Mouse (Mus musculus) hindbrain, embryonic 14.5 days (tissue): ENCODE measurements around the gene Zbtb20. TPM values are rescaled to one million over a fixed set of nuclear protein-coding genes. Genes with fewer than 3 reads are reported as not detected.

Experiments used
- ATAC-seq: fragments of 200-750 bp; cut with Nextera tagmentation; 2 replicates; pipeline ENCODE4 v1.8.0; 2017; ENCODE audit warnings: moderate number of reproducible peaks, mild to moderate bottlenecking, moderate TSS enrichment, moderate library complexity; ENCODE audit not compliant: low FRiP score
- DNase-seq: peaks from one replicate; pipeline ENCODE4 v3.0.0-alpha.2; 2015; ENCODE audit warnings: low spot score
- H3K27ac ChIP-seq: fragments of 300-500 bp; sonication (generic); 2 replicates; pipeline ENCODE4 v1.5.1; 2014; ENCODE audit warnings: mild to moderate bottlenecking, moderate library complexity
- H3K27me3 ChIP-seq: fragments of 300-500 bp; sonication (generic); 2 replicates; pipeline ENCODE4 v1.6.1; 2014; ENCODE audit warnings: mild to moderate bottlenecking, low read length, mixed read lengths; ENCODE audit not compliant: control insufficient read depth, insufficient read depth
- H3K36me3 ChIP-seq: fragments of 300-500 bp; sonication (generic); replicated peaks from 2 replicates; pipeline ENCODE4 v1.6.1; 2014; ENCODE audit not compliant: control insufficient read depth, insufficient read depth
- H3K4me1 ChIP-seq: fragments of 300-500 bp; sonication (generic); replicated peaks from 2 replicates; pipeline ENCODE4 v1.6.1; 2014; ENCODE audit warnings: antibody characterized with exemption, low read length, mixed read lengths; ENCODE audit not compliant: control insufficient read depth, insufficient read depth
- H3K4me2 ChIP-seq: fragments of 300-500 bp; sonication (generic); replicated peaks from 2 replicates; pipeline ENCODE4 v1.6.1; 2014; ENCODE audit warnings: mild to moderate bottlenecking, moderate library complexity
- H3K4me3 ChIP-seq: fragments of 300-500 bp; sonication (generic); replicated peaks from 2 replicates; pipeline ENCODE4 v1.5.1; 2014; ENCODE audit warnings: mild to moderate bottlenecking, low read length
- H3K9ac ChIP-seq: fragments of 300-500 bp; sonication (generic); 2 replicates; pipeline ENCODE4 v1.6.1; 2014
- H3K9me3 ChIP-seq: fragments of 300-500 bp; sonication (generic); 2 replicates; pipeline ENCODE4 v1.6.1; 2016; ENCODE audit warnings: low read length; ENCODE audit not compliant: control insufficient read depth
- WGBS: fragments of 180-500 bp; shearing (Covaris S2); extraction: QIAGEN DNeasy Blood & Tissue Kit; methylation state at CpG from one replicate; pipeline ENCODE4 v1.1.7; 2014; 5-methylcytosine and 5-hydroxymethylcytosine counted together
- polyA plus RNA-seq: library from polyadenylated mRNA; unstranded; fragments of >200 nt; fragmentation: Nextera tagmentation; extraction: Ambion mirVana; gene quantifications from 2 replicates; pipeline ENCODE4 v1.2.1, GENCODE M21; 2014

Zbtb20 gene
- polyA plus RNA-seq, 1 experiment from 2014 or later = 49.7 TPM

DNA sequence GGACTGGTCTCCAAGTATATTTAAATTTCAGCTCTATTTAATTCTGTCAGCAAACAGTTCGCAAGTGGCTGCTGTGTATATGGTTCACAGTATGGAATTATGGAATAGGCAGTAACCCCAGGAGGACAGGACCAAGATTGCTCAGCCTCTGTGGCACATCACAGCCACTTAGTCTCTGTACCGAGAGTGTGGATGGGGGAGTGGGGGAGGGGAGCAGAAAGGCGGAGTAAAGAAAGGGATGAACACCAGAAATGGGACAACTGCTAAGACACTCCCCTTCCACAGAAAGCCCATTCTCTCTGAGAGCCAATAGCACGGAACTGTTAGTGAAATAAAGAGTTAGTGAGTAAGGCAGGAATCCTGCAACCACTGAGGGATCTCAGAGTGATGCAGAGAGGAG, 699.4 kb downstream of the Zbtb20 start:
- DNase-seq = no peak
- peak; percentile 32; the same call in 1 of the 2 replicates for ATAC-seq
- Histone ChIP-seq H3K4me2 (no peak overlapping the region), H3K9me3 (no peaks in the 10 kb centered on the region), H3K9ac (peak overlapping the region; percentile 39; the same call in 1 of the 2 replicates), H3K36me3 (peaks cover 21% of the 10 kb centered on the region), H3K27me3 (no peaks in the 10 kb centered on the region), H3K4me1 (peaks cover 25% of the 10 kb centered on the region), H3K4me3 (no peak overlapping the region), H3K27ac (peak overlapping the region; percentile 64)
- 31% methylated on average over 4 of the region's 4 CpGs for WGBS

DNA sequence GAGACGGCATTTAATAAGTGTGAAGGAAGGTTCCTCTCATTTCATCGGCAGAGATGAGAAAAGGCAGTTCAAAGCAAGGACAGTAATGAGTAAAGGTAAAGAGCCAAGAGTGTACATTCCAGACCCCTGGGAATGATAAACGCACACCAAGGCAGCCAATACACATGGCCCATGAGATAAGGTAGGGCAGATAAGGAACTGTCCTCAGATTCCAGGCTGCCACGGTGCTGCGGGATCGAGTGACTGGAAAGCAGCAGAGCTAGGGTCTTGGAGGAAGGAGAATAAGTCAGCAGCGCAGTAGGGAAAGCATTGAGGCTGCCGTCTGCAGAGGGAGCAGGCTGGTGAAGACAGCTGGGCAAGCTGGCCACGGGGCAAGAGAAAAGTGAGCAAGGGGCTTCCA, 699.8 kb downstream of the Zbtb20 start:
- Histone ChIP-seq H3K36me3 (peaks cover 25% of the 10 kb centered on the region), H3K4me3 (no peak overlapping the region), H3K4me2 (no peak overlapping the region), H3K9me3 (no peaks in the 10 kb centered on the region), H3K27ac (peak overlapping the region; percentile 64), H3K27me3 (no peaks in the 10 kb centered on the region), H3K4me1 (peaks cover 25% of the 10 kb centered on the region), H3K9ac (peak overlapping the region; percentile 39)
- 47% methylated on average over 9 of the region's 9 CpGs for WGBS
- ATAC-seq = no peak
- no peak for DNase-seq

DNA sequence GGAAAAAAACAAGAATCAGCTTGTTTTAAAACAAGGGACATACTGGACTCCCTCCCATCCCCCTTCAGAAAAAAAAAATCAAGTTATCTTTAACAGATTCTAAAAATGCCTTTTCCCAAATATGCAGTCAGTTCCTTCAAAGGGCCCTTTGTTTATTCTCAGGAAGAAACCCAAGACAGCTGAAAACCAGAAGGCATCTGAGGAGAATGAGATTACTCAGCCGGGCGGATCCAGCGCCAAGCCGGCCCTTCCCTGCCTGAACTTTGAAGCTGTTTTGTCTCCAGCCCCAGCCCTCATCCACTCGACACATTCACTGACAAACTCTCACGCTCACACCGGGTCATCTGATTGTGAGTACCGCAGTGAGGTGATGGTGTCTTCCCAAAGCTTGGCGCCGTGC, 701.7 kb downstream of the Zbtb20 start:
- no peak overlapping the region for H3K9ac ChIP-seq
- WGBS = 12% methylated on average over 10 of the region's 10 CpGs
- H3K4me1 ChIP-seq = peaks cover 25% of the 10 kb centered on the region
- peaks cover 23% of the 10 kb centered on the region for H3K36me3 ChIP-seq
- DNase-seq = no peak
- peak; percentile 36; the same call in 1 of the 2 replicates for ATAC-seq
- H3K4me2 ChIP-seq = no peak overlapping the region
- H3K27me3 ChIP-seq = no peaks in the 10 kb centered on the region
- no peak overlapping the region for H3K4me3 ChIP-seq
- no peaks in the 10 kb centered on the region for H3K9me3 ChIP-seq
- H3K27ac ChIP-seq = peak overlapping the region; percentile 72; the same call in 1 of the 2 replicates

DNA sequence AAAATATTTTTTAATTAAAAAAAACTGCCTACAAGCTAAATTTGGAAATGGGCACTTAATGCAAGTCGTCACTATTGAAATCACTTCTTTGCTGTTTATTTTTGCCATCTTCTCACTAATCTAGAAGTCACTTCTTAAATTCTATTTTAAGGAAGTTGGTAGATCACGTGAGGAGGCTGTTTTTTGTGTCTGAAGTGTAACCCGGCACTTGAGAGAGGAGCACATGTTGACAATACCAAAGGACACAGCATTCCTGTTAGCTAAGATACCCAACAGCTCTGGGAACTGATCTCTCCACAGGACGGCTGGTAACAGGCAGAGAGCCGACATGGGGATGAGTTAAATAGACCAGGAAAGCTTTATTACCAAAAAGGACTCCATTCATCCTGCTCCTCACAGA, 702.7 kb downstream of the Zbtb20 start:
- Histone ChIP-seq H3K27ac (no peak overlapping the region), H3K9me3 (no peaks in the 10 kb centered on the region), H3K9ac (no peak overlapping the region), H3K4me2 (no peak overlapping the region), H3K4me1 (peaks cover 20% of the 10 kb centered on the region), H3K36me3 (peaks cover 21% of the 10 kb centered on the region), H3K27me3 (no peaks in the 10 kb centered on the region), H3K4me3 (no peak overlapping the region)
- DNase-seq (no peak), ATAC-seq (no peak)
- WGBS = 50% methylated on average over 5 of the region's 5 CpGs

DNA sequence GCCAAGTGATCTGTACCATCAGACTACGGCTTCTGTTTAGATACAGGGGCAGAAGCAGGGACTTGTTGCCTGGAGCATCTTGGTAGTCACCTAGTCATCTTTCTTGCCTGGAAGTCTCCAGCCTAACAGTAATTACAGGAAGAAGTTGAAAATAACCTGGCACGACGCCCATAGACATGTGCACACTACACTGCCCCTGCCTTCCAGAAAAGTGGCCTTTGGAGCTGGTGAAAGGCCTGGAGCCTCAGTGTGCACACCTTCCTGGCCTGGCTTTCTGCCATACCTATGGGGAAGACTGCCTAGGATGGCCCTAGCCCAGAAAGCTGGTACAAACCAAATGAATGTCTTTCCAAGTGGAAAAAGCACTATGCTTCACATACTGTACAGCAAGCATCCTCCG, 703.4 kb downstream of the Zbtb20 start:
- WGBS = 93% methylated on average over 4 of the region's 4 CpGs

DNA sequence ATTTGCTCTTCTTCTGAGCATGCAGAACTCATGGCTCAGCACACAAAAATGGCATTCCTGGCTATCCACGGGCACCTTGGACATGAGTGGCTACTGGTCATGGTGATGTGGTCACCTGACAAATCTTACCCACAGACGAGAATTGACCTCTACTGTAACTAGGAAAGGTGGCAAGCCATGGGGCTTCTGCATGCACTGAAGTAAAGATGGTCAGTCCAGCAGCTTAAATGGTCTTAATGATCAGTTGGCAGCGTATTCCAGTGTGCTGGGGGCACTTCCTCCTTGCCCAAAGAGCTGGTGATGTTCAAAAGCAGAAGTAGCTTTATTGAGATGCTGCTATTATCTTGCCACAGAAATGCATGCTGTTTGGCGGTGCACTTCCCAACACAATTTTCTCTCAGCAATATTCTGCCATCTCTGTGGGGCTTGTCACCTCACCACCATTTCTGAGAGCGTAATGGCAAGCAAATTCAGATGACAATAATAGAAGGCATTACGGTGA, 704.7 kb downstream of the Zbtb20 start:
- Histone ChIP-seq H3K4me3 (no peak overlapping the region), H3K36me3 (peaks cover 21% of the 10 kb centered on the region), H3K9me3 (no peaks in the 10 kb centered on the region), H3K4me1 (peaks cover 7% of the 10 kb centered on the region), H3K27ac (no peak overlapping the region), H3K9ac (no peak overlapping the region), H3K4me2 (no peak overlapping the region), H3K27me3 (no peaks in the 10 kb centered on the region)
- DNase-seq (no peak), ATAC-seq (no peak)
- 95% methylated on average over 6 of the region's 6 CpGs for WGBS

More for the DNA sequence above, 703.4 kb downstream of the Zbtb20 start:
- Histone ChIP-seq H3K4me3 (no peak overlapping the region), H3K9me3 (no peaks in the 10 kb centered on the region), H3K27me3 (no peaks in the 10 kb centered on the region), H3K9ac (no peak overlapping the region), H3K27ac (no peak overlapping the region), H3K4me1 (peaks cover 20% of the 10 kb centered on the region), H3K36me3 (peaks cover 21% of the 10 kb centered on the region), H3K4me2 (no peak overlapping the region)
- DNase-seq (no peak), ATAC-seq (no peak)

DNA sequence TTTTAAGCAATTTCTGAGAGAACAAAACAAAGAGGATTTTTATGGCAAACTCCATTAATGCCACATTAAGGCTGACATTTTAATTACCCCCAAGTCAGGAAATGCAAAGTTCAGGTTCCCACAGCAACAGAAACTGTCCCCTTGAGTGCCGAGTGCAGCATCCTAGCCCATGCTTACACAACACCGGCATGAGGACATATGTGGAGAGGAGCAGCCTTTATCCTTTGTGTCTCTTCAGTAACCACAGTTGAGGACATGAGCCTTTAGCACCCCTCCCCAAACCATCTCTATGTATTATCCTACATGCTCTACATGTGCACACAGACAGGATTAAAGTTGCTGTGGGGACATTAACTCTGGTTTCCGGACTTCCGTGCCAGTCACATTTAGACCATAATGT, 705.9 kb downstream of the Zbtb20 start:
- DNase-seq (no peak), ATAC-seq (no peak)
- no peaks in the 10 kb centered on the region for H3K9me3 ChIP-seq
- H3K4me1 ChIP-seq = no peaks in the 10 kb centered on the region
- H3K4me2 ChIP-seq = no peak overlapping the region
- H3K27me3 ChIP-seq = no peaks in the 10 kb centered on the region
- H3K9ac ChIP-seq = no peak overlapping the region
- no peak overlapping the region for H3K4me3 ChIP-seq
- H3K36me3 ChIP-seq = peaks cover 21% of the 10 kb centered on the region
- H3K27ac ChIP-seq = no peak overlapping the region
- WGBS = 82% methylated on average over 4 of the region's 4 CpGs

DNA sequence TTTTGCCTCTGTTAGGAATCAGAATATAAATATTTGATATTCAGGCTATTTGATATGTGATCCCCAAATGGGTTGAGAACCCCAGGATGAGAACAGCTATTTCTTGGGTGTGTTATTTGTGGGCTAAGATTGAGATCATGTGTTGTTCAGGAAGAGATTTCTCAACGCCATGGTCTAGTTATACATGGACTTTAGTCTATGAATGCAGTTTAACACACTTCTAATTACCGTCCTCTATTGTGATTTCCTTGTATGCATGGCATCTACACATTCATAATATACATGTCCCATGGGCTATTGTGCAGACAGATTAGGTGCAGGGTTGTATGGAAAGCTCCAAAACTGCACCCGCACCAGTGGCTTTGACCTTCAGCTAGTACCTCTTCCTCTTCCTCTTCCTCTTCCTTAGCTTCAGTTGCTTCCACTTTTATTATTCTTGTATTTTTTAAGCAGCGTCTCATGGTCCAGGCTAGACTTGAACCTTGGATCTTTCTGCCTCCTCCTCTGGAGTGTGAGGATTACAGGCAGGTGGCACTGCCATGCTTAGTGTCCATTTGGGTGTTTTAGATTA, 711.3 kb downstream of the Zbtb20 start:
- WGBS = 93% methylated on average over 4 of the region's 4 CpGs

DNA sequence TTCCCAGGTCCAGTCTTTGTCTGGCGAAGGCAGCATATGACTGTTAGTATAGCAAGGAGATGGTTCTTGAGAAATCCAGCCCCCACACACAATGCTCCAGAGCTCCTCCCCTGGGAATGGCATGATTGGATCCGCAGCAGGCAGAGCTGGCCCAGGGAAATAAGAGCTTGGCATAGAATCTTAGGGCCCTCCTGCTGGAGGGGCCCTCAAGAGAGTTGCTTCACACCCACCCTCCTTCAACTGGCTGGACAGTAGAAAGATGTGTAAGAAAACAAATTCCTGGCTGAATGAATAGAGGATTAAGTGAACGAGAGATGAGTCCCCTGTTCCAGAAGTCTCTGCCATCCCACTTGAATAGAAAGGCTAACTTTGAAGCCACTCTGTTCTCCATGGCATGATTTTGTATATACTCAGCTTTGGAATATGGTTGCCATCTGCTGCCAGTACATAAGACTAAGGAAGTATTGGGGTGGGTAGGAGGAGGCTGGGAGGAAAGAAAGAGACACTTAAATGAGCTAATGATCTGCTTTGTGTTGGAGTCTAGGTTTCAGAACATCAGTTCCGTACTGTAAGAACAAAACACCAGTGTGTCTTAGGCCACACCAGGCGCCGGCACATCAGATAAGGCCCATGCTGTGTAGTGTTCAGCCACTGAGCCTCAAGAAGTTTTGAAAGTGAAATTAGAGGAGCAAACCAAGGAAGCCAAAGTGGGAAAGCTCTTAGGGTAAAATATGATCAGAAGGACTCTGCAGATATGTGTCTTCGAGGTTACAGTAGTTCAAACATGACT, 715.2 kb downstream of the Zbtb20 start:
- DNase-seq (no peak), ATAC-seq (no peak)
- Histone ChIP-seq H3K4me1 (0 out of 2 replicates have a peak, but pooled peaks cover 4% of the 10 kb centered on the region), H3K27ac (no peak overlapping the region), H3K9me3 (no peaks in the 10 kb centered on the region), H3K4me2 (no peak overlapping the region), H3K27me3 (no peaks in the 10 kb centered on the region), H3K9ac (no peak overlapping the region), H3K36me3 (peaks cover 7% of the 10 kb centered on the region), H3K4me3 (no peak overlapping the region)
- WGBS = 76% methylated on average over 7 of the region's 7 CpGs

More for the DNA sequence above, 711.3 kb downstream of the Zbtb20 start:
- ATAC-seq = no peak
- Histone ChIP-seq H3K36me3 (no peaks in the 10 kb centered on the region; the same call in 1 of the 2 replicates), H3K27me3 (no peaks in the 10 kb centered on the region), H3K9ac (no peak overlapping the region), H3K4me2 (no peak overlapping the region), H3K9me3 (no peaks in the 10 kb centered on the region), H3K27ac (no peak overlapping the region), H3K4me3 (no peak overlapping the region), H3K4me1 (0 out of 2 replicates have a peak, but pooled peaks cover 4% of the 10 kb centered on the region)
- no peak for DNase-seq
